ENCODE assay signal across 8 mouse cellular contexts in the genomic region with DNA sequence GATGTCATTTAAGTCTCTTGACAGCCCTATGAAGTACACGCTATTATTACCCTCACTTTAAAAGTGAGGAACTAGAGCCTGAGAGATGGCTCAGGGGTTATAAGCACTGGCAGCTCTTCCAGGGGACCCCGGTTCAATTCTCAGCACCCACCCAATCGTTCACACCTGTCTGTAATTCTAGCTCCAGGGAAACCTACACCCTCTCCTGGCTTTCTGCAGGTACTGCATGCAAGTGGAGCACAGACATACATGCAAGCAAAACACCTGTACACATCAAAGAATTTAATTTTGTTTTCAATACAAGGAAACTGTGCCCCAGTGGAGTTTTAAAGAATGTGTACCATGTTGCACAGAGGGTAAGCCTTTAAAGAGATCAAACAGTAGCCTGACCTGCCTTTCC. TPM values are rescaled to one million over a fixed set of nuclear protein-coding genes. Genes with fewer than 3 reads are reported as not detected.
DNase-seq lines count a peak whose midpoint lies in the region; ATAC-seq lines count a peak whose summit lies in the region.
"Had no signal": no experiment of that assay in that cellular context is flagged by ENCODE, and none has a peak within 500 bp of the region (broad histone marks: within the 10 kb centered on the region; RNA-seq: fewer than 3 reads in every experiment).

No protein-coding gene starts in this region.

- ATAC-seq in kidney, embryonic 16.5 days (ENCODE audit: low FRiP score, low TSS enrichment): no peak
- no peak for ATAC-seq in embryonic facial prominence, embryonic 13.5 days (ENCODE audit: insufficient number of reproducible peaks, insufficient read depth, low FRiP score, low TSS enrichment, low read depth)
- no peak for ATAC-seq in limb, embryonic 15.5 days (ENCODE audit: insufficient number of reproducible peaks, low FRiP score, low TSS enrichment, low read depth)
- no peak for ATAC-seq in erythroid progenitor cell, adult 5-6 weeks (replicated peaks; ENCODE audit: low FRiP score, poor library complexity, severe bottlenecking)

- WGBS in kidney, embryonic 16.5 days: 93% methylated on average over 3 of the region's 3 CpGs
- 85% methylated on average over 3 of the region's 3 CpGs for WGBS in embryonic facial prominence, embryonic 13.5 days
- 85% methylated on average over 3 of the region's 3 CpGs for WGBS in limb, embryonic 15.5 days

- 0 out of 2 replicates have a peak overlapping the region, but pooled peaks have one; percentile 95 for H3K4me2 ChIP-seq in kidney, embryonic 16.5 days (replicated peaks; ENCODE audit: low read depth, low read length)
- peak overlapping the region; percentile 89; the same call in 1 of the 2 replicates for H3K4me2 ChIP-seq in embryonic facial prominence, embryonic 13.5 days
- H3K4me2 ChIP-seq in limb, embryonic 15.5 days: peak overlapping the region; percentile 88; the same call in 1 of the 2 replicates

- H3K9me3 ChIP-seq in kidney, embryonic 16.5 days (ENCODE audit: low read length): no peaks in the 10 kb centered on the region
- H3K9me3 ChIP-seq in embryonic facial prominence, embryonic 13.5 days: no peaks in the 10 kb centered on the region
- H3K9me3 ChIP-seq in limb, embryonic 15.5 days: no peaks in the 10 kb centered on the region
- H3K9me3 ChIP-seq: embryonic facial prominence, embryonic 12.5 days had no signal

- H3K4me3 ChIP-seq in kidney, embryonic 16.5 days (ENCODE audit: low read length): no peak overlapping the region
- H3K4me3 ChIP-seq in embryonic facial prominence, embryonic 13.5 days: peak overlapping the region; percentile 86; the same call in 1 of the 2 replicates
- no peak overlapping the region for H3K4me3 ChIP-seq in limb, embryonic 15.5 days

- no peak overlapping the region for H3K27ac ChIP-seq in kidney, embryonic 16.5 days (ENCODE audit: low read length)
- no peak overlapping the region for H3K27ac ChIP-seq in embryonic facial prominence, embryonic 13.5 days
- no peak overlapping the region for H3K27ac ChIP-seq in limb, embryonic 15.5 days

- no peaks in the 10 kb centered on the region for H3K36me3 ChIP-seq in kidney, embryonic 16.5 days (ENCODE audit: insufficient read depth, low read length)
- H3K36me3 ChIP-seq in embryonic facial prominence, embryonic 13.5 days: 0 out of 2 replicates have a peak, but pooled peaks cover 6% of the 10 kb centered on the region
- no peaks in the 10 kb centered on the region for H3K36me3 ChIP-seq in limb, embryonic 15.5 days
- H3K36me3 ChIP-seq: embryonic facial prominence, embryonic 12.5 days had no signal

- no peak overlapping the region for H3K9ac ChIP-seq in kidney, embryonic 16.5 days (replicated peaks; ENCODE audit: low read length)
- no peak overlapping the region for H3K9ac ChIP-seq in embryonic facial prominence, embryonic 13.5 days
- no peak overlapping the region for H3K9ac ChIP-seq in limb, embryonic 15.5 days
- H3K9ac ChIP-seq: embryonic facial prominence, embryonic 12.5 days had no signal

- no peaks in the 10 kb centered on the region for H3K27me3 ChIP-seq in kidney, embryonic 16.5 days (ENCODE audit: insufficient read depth, low read length)
- H3K27me3 ChIP-seq in embryonic facial prominence, embryonic 13.5 days: no peaks in the 10 kb centered on the region
- no peaks in the 10 kb centered on the region for H3K27me3 ChIP-seq in limb, embryonic 15.5 days
- H3K27me3 ChIP-seq: embryonic facial prominence, embryonic 12.5 days had no signal

- peaks cover 61% of the 10 kb centered on the region for H3K4me1 ChIP-seq in kidney, embryonic 16.5 days (ENCODE audit: insufficient read depth, low read length)
- H3K4me1 ChIP-seq in embryonic facial prominence, embryonic 13.5 days: peaks cover 62% of the 10 kb centered on the region
- H3K4me1 ChIP-seq in limb, embryonic 15.5 days: peaks cover 62% of the 10 kb centered on the region

- no peak for DNase-seq in kidney, postnatal 4 days
- peak; percentile 58 for DNase-seq in R1 (ENCODE audit: low read depth, low spot score)
- DNase-seq in embryo, embryonic 10 days (ENCODE audit: low spot score): no peak

RNA-seq across cellular contexts. Expression of gene Sh3pxd2a, which starts 2.4 kb away (rescaled TPM):
- polyA plus RNA-seq in kidney, embryonic 16.5 days (2015; fragmentation: Nextera tagmentation; extraction: Ambion mirVana): 5.0 and 5.5 TPM in 2 replicates
- polyA plus RNA-seq in embryonic facial prominence, embryonic 13.5 days (2015; fragmentation: Nextera tagmentation; extraction: Ambion mirVana): 9.4 and 10.0 TPM in 2 replicates
- 12.2 and 12.4 TPM in 2 replicates for polyA plus RNA-seq in limb, embryonic 15.5 days (2015; fragmentation: Nextera tagmentation; extraction: Ambion mirVana)
- total RNA-seq in erythroid progenitor cell, adult 5-6 weeks (2015; ENCODE audit: low replicate concordance): 3.2 and 6.3 TPM in 2 replicates
- 1.0 and 1.1 TPM in 2 replicates for total RNA-seq in erythroid progenitor cell, adult 5-6 weeks (2017; ENCODE audit: low replicate concordance)
